Mouse (Mus musculus) MEL (cell line): Measurements from ENCODE around the gene B3galt5.

Source experiments
- CTCF ChIP-seq, 3 experiments: IDR thresholded peaks in 2 of 3; conservative IDR thresholded peaks in 1 of 3; 2 replicates each; pipeline ENCODE4 v1.5.1; 2011 to 2012; ENCODE audit warnings: low read length in 3 of 3, low read depth in 2 of 3, mild to moderate bottlenecking in 2 of 3, improper control_type of control experiment in 1 of 3, inconsistent platforms in 1 of 3, mixed read lengths in 1 of 3, moderate library complexity in 1 of 3; ENCODE audit not compliant: control insufficient read depth in 1 of 3, insufficient read depth in 1 of 3, poor library complexity in 1 of 3, severe bottlenecking in 1 of 3
- E2F4 ChIP-seq: IDR thresholded peaks from 2 replicates; pipeline ENCODE4 v1.6.1; 2011; ENCODE audit warnings: low read depth, low read length, improper control_type of control experiment, borderline replicate concordance
- MEF2A ChIP-seq: IDR thresholded peaks from 2 replicates; pipeline ENCODE4 v1.6.1; 2014; ENCODE audit warnings: low read depth, mild to moderate bottlenecking, inconsistent platforms, low read length, improper control_type of control experiment; ENCODE audit not compliant: poor library complexity, insufficient replicate concordance, severe bottlenecking; ENCODE audit errors: extremely low read depth
- NELFE ChIP-seq: IDR thresholded peaks from 2 replicates; pipeline ENCODE4 v1.6.1; 2011; ENCODE audit warnings: low read depth, low read length, improper control_type of control experiment
- POLR2A ChIP-seq, 2 experiments: IDR thresholded peaks; 2 replicates each; pipeline ENCODE4 v1.6.1; 2011 to 2012; ENCODE audit warnings: low read length in 2 of 2, mild to moderate bottlenecking in 2 of 2, control low read depth in 1 of 2, improper control_type of control experiment in 1 of 2, low read depth in 1 of 2, moderate library complexity in 1 of 2; ENCODE audit not compliant: control insufficient read depth in 1 of 2, insufficient read depth in 1 of 2, poor library complexity in 1 of 2
- TAL1 ChIP-seq: IDR thresholded peaks from 2 replicates; pipeline ENCODE4 v1.6.1; 2012; ENCODE audit warnings: mild to moderate bottlenecking, inconsistent platforms, low read length, moderate library complexity, mixed read lengths
- TCF12 ChIP-seq: IDR thresholded peaks from 2 replicates; pipeline ENCODE4 v1.6.1; 2014; ENCODE audit warnings: low read depth, mild to moderate bottlenecking, inconsistent platforms, low read length, improper control_type of control experiment, moderate library complexity
- ZKSCAN1 ChIP-seq: IDR thresholded peaks from 2 replicates; pipeline ENCODE4 v1.6.1; 2012; ENCODE audit warnings: low read depth, mild to moderate bottlenecking, inconsistent platforms, low read length, improper control_type of control experiment, moderate library complexity

GRCm38 (mm10) chr16:96341945-96342344 lies 106.3 kb downstream of the B3galt5 start:
- TF ChIP-seq TCF12 (no peak), POLR2A (IDR thresholded peaks at IDR 0.05; ENCODE audit: control insufficient read depth in 1 of 2, insufficient read depth in 1 of 2, low read depth in 1 of 2, low read length in 2 of 2, poor library complexity in 1 of 2) (no peak), CTCF (IDR thresholded peaks at IDR 0.05 in 2 of 3, conservative IDR thresholded peaks at IDR 0.05 in 1 of 3; ENCODE audit: control insufficient read depth in 1 of 3, insufficient read depth in 1 of 3, low read depth in 2 of 3, low read length in 3 of 3, poor library complexity in 1 of 3, severe bottlenecking in 1 of 3) (no peak), ZKSCAN1 (no peak), E2F4 (no peak), TAL1 (no peak), NELFE (no peak), MEF2A (no peak)
